Mouse (Mus musculus) adrenal gland (tissue): ENCODE data around the gene Ppil1.

Experiments used
- intact Hi-C: fragments of 180-260 bp; cut with DNase I; formaldehyde crosslinking; loops from one replicate; pipeline ENCODE4 v1.15.1; 2025

The Ppil1 gene

DNA sequence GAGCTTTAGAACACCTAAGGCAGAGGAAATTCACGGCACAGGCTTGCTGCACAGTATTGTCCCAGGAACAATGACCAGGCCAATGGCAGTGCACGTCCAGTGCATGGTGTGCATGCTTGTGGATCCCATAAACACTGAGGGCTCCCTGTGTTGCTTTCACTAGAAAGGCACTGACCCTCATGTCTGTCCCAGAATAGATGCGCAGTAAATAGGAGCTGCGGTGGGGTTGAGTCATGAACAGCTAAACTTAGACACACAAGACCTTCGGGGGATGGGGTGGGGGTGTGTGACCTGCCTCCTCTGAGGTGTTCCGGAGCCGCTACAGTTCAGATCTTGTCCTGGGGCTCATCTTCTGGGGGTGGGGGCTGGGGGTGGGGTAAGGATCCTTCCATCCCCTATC lies 57.9 kb downstream of the Ppil1 start:
- intact Hi-C loops, result no loop called here

GRCm38 (mm10) chr17:29202604-29203003 lies 61.4 kb downstream of the Ppil1 start:
- intact Hi-C loops, result no loop called here
